Mouse (Mus musculus) CH12.LX (cell line): ENCODE measurements at regions not wholly inside any gene's neighbourhood (a gene's known extent, or its start where the extent isn't known, plus 50 kb on each side); places are given as distances from the start of the nearest gene placed in this dataset.

ENCODE experiments used
- DNase-seq: peaks from one replicate; pipeline ENCODE4 v3.0.0-alpha.2; 2013; ENCODE audit errors: extremely low read depth
- H3K27ac ChIP-seq: 2 replicates; pipeline ENCODE4 v1.5.1; 2012; ENCODE audit warnings: low read depth, mild to moderate bottlenecking, control low read depth, moderate library complexity; ENCODE audit not compliant: insufficient read depth
- H3K27me3 ChIP-seq: replicated peaks from 2 replicates; pipeline ENCODE3; 2012; ENCODE audit warnings: inconsistent platforms
- H3K36me3 ChIP-seq, 2 experiments: replicated peaks in 1 of 2; 2 replicates each; pipeline versions ENCODE3 to v1.6.1; 2012; ENCODE audit warnings: inconsistent platforms in 1 of 2, low read length in 1 of 2, mild to moderate bottlenecking in 1 of 2, mixed read lengths in 1 of 2, moderate library complexity in 1 of 2; ENCODE audit not compliant: control insufficient read depth in 1 of 2, insufficient read depth in 1 of 2
- H3K4me1 ChIP-seq, 2 experiments: 2 replicates each; pipeline ENCODE4 v1.6.1; 2012; ENCODE audit warnings: inconsistent platforms in 1 of 2, moderate library complexity in 1 of 2; ENCODE audit not compliant: insufficient read depth in 2 of 2, control insufficient read depth in 1 of 2
- H3K4me2 ChIP-seq: 2 replicates; pipeline ENCODE4 v1.6.1; 2012; ENCODE audit warnings: low read depth, mild to moderate bottlenecking, control low read depth; ENCODE audit not compliant: poor library complexity, insufficient read depth, severe bottlenecking
- H3K4me3 ChIP-seq, 3 experiments: fragments of 150-350 bp in 1 of 3; sonication (generic) in 1 of 3; replicated peaks in 1 of 3; 2 replicates each; pipeline versions ENCODE3 to v1.5.1; 2011 to 2012; ENCODE audit warnings: low read depth in 2 of 3, low read length in 2 of 3, mild to moderate bottlenecking in 2 of 3, moderate library complexity in 2 of 3, control low read depth in 1 of 3, improper control_type of control experiment in 1 of 3, inconsistent platforms in 1 of 3, mixed read lengths in 1 of 3; ENCODE audit not compliant: poor library complexity in 1 of 3
- H3K79me2 ChIP-seq: replicated peaks from 2 replicates; pipeline ENCODE4 v1.6.1; 2012; ENCODE audit warnings: mild to moderate bottlenecking, moderate library complexity; ENCODE audit not compliant: control insufficient read depth, poor library complexity, insufficient read depth, severe bottlenecking; ENCODE audit errors: extremely low read depth
- H3K9ac ChIP-seq: 2 replicates; pipeline ENCODE4 v1.6.1; 2012; ENCODE audit warnings: low read depth, mild to moderate bottlenecking, control low read depth, moderate library complexity; ENCODE audit not compliant: insufficient read depth
- H3K9me3 ChIP-seq: replicated peaks from 2 replicates; pipeline ENCODE3; 2012; ENCODE audit warnings: low read length, inconsistent platforms, mixed read lengths
- BHLHE40 ChIP-seq: IDR thresholded peaks from 2 replicates; pipeline ENCODE4 v1.6.1; 2011; ENCODE audit warnings: mild to moderate bottlenecking, low read depth, low read length, improper control_type of control experiment
- CHD1 ChIP-seq: IDR thresholded peaks from 2 replicates; pipeline ENCODE4 v1.6.1; 2012; ENCODE audit warnings: low read depth, low read length, improper control_type of control experiment, inconsistent platforms
- CTCF ChIP-seq, 2 experiments: IDR thresholded peaks in 1 of 2; conservative IDR thresholded peaks in 1 of 2; 2 replicates each; pipeline ENCODE4 v1.5.1; 2011 to 2012; ENCODE audit warnings: low read depth in 2 of 2, low read length in 2 of 2, improper control_type of control experiment in 1 of 2, inconsistent platforms in 1 of 2, mild to moderate bottlenecking in 1 of 2, moderate library complexity in 1 of 2
- E2F4 ChIP-seq: IDR thresholded peaks from 2 replicates; pipeline ENCODE4 v1.6.1; 2011; ENCODE audit warnings: low read depth, low read length, improper control_type of control experiment; ENCODE audit not compliant: insufficient replicate concordance
- ELF1 ChIP-seq: IDR thresholded peaks from 2 replicates; pipeline ENCODE4 v1.6.1; 2014; ENCODE audit warnings: low read depth, mild to moderate bottlenecking, inconsistent platforms, low read length, improper control_type of control experiment
- EP300 ChIP-seq: IDR thresholded peaks from 2 replicates; pipeline ENCODE4 v1.6.1; 2011; ENCODE audit warnings: low read length, improper control_type of control experiment
- IRF4 ChIP-seq: IDR thresholded peaks from 2 replicates; pipeline ENCODE4 v1.6.1; 2014; ENCODE audit warnings: low read depth, mild to moderate bottlenecking, inconsistent platforms, low read length, improper control_type of control experiment
- JUN ChIP-seq: IDR thresholded peaks from 2 replicates; pipeline ENCODE4 v1.6.1; 2011; ENCODE audit warnings: low read depth, mild to moderate bottlenecking, low read length, improper control_type of control experiment, moderate library complexity; ENCODE audit not compliant: insufficient read depth
- JUND ChIP-seq: conservative IDR thresholded peaks from 2 replicates; pipeline ENCODE4 v1.6.1; 2011; ENCODE audit warnings: low read depth, low read length, improper control_type of control experiment
- NRF1 ChIP-seq: IDR thresholded peaks from 2 replicates; pipeline ENCODE4 v1.6.1; 2014; ENCODE audit warnings: low read depth, mild to moderate bottlenecking, inconsistent platforms, low read length, improper control_type of control experiment, moderate library complexity
- PAX5 ChIP-seq: IDR thresholded peaks from 2 replicates; pipeline ENCODE4 v1.6.1; 2012; ENCODE audit warnings: low read length, inconsistent platforms, mixed read lengths
- POLR2A ChIP-seq: IDR thresholded peaks from 2 replicates; pipeline ENCODE4 v1.6.1; 2011; ENCODE audit warnings: low read depth, mild to moderate bottlenecking, improper control_type of control experiment, low read length
- POLR2AphosphoS2 ChIP-seq: IDR thresholded peaks from 2 replicates; pipeline ENCODE4 v1.6.1; 2011; ENCODE audit warnings: low read depth, low read length, improper control_type of control experiment
- RAD21 ChIP-seq: IDR thresholded peaks from 2 replicates; pipeline ENCODE4 v1.6.1; 2011; ENCODE audit warnings: low read depth, mild to moderate bottlenecking, low read length, improper control_type of control experiment, moderate library complexity
- RCOR1 ChIP-seq: conservative IDR thresholded peaks from 2 replicates; pipeline ENCODE4 v1.6.1; 2012; ENCODE audit warnings: low read depth, mild to moderate bottlenecking, inconsistent platforms, low read length, improper control_type of control experiment
- SIN3A ChIP-seq: IDR thresholded peaks from 2 replicates; pipeline ENCODE4 v1.6.1; 2012; ENCODE audit warnings: low read length, improper control_type of control experiment, inconsistent platforms
- SMC3 ChIP-seq: IDR thresholded peaks from 2 replicates; pipeline ENCODE4 v1.6.1; 2011; ENCODE audit warnings: low read depth, low read length, improper control_type of control experiment
- USF2 ChIP-seq: conservative IDR thresholded peaks from 2 replicates; pipeline ENCODE4 v1.6.1; 2011; ENCODE audit warnings: low read depth, low read length, improper control_type of control experiment
- ZKSCAN1 ChIP-seq: IDR thresholded peaks from 2 replicates; pipeline ENCODE4 v1.6.1; 2012; ENCODE audit warnings: low read depth, inconsistent platforms, low read length, improper control_type of control experiment, borderline replicate concordance
- ZMIZ1 ChIP-seq: IDR thresholded peaks from 2 replicates; pipeline ENCODE4 v1.6.1; 2012; ENCODE audit warnings: low read depth, mild to moderate bottlenecking, inconsistent platforms, low read length, improper control_type of control experiment
- dilution Hi-C: fragments of 300-500 bp; cut with MboI; formaldehyde crosslinking; loops from 2 replicates; pipeline ENCODE4 v1.14.3; 2020; ENCODE audit warnings: low sequenced_read_pairs; ENCODE audit not compliant: extremely low pct_unique_long_range_greater_than_20kb, extremely low pct_ligation_motif_present
- in situ Hi-C: fragments of 300-500 bp; cut with MboI; formaldehyde crosslinking; loops from 3 replicates; pipeline ENCODE4 v1.14.3; 2019; ENCODE audit warnings: low sequenced_read_pairs, low pct_ligation_motif_present, low pct_unique_long_range_greater_than_20kb, mixed read lengths

GRCm38 (mm10) chr2:108742079-108742478, 538.5 kb upstream of the Kif18a start:
- TF ChIP-seq POLR2A, result no peak
- no peak for TF ChIP-seq ZMIZ1
- no peak for TF ChIP-seq E2F4
- TF ChIP-seq IRF4, result no peak
- TF ChIP-seq CHD1, result no peak
- TF ChIP-seq USF2, result no peak
- no peak for TF ChIP-seq POLR2AphosphoS2
- TF ChIP-seq RAD21, result no peak
- TF ChIP-seq NRF1, result no peak
- TF ChIP-seq JUND, result no peak
- no peak for TF ChIP-seq EP300
- no peak for TF ChIP-seq PAX5
- no peak for TF ChIP-seq ZKSCAN1
- TF ChIP-seq ELF1, result no peak
- TF ChIP-seq BHLHE40, result no peak
- TF ChIP-seq, all 38 proteins: peak for 0
- DNase-seq, result no peak
- no peaks in the 10 kb centered on the region for H3K4me1 ChIP-seq
- no peaks in the 10 kb centered on the region for H3K27me3 ChIP-seq
- H3K27ac ChIP-seq, result no peak overlapping the region
- no peak overlapping the region for H3K4me2 ChIP-seq
- no peaks in the 10 kb centered on the region for H3K9me3 ChIP-seq
- H3K9ac ChIP-seq, result no peak overlapping the region
- H3K4me3 ChIP-seq, result no peak overlapping the region
- H3K79me2 ChIP-seq, result no peaks in the 10 kb centered on the region
- H3K36me3 ChIP-seq, result no peaks in the 10 kb centered on the region
- in situ Hi-C loops (no loop called here), dilution Hi-C loops (no loop called here)

- H3K9me3 ChIP-seq, result no peaks in the 10 kb centered on the region
- DNase-seq, result no peak
- dilution Hi-C loops, result no loop called here
These were observed 537.0 kb upstream of the Kif18a start for GRCm38 (mm10) chr2:108743511-108743910.

More at GRCm38 (mm10) chr2:108743511-108743910, 537.0 kb upstream of the Kif18a start:
- Histone ChIP-seq H3K27me3 (no peaks in the 10 kb centered on the region), H3K4me1 (no peaks in the 10 kb centered on the region), H3K36me3 (no peaks in the 10 kb centered on the region), H3K79me2 (no peaks in the 10 kb centered on the region), H3K9ac (no peak overlapping the region), H3K27ac (no peak overlapping the region), H3K4me2 (no peak overlapping the region), H3K4me3 (no peak overlapping the region)
- in situ Hi-C loops, result no loop called here
- no peak for TF ChIP-seq CTCF (conservative IDR thresholded peaks at IDR 0.05 in 1 of 2, IDR thresholded peaks at IDR 0.05 in 1 of 2; ENCODE audit: low read depth in 2 of 2, low read length in 2 of 2)
- no peak for TF ChIP-seq JUN
- TF ChIP-seq RCOR1, result no peak
- no peak for TF ChIP-seq POLR2A
- no peak for TF ChIP-seq EP300
- no peak for TF ChIP-seq USF2
- no peak for TF ChIP-seq SMC3
- TF ChIP-seq SIN3A, result no peak
